Mouse (Mus musculus) lung, adult 2 months (tissue): ENCODE measurements around the gene Akr1d1.

Experiments
- CTCF ChIP-seq: fragments of 200-500 bp; IDR thresholded peaks from 2 replicates; pipeline ENCODE4 v1.5.1; 2011; ENCODE audit warnings: mild to moderate bottlenecking, low read length, control low read depth; ENCODE audit not compliant: insufficient read depth
- POLR2A ChIP-seq: fragments of 200-500 bp; IDR thresholded peaks from 2 replicates; pipeline ENCODE4 v1.6.1; 2011; ENCODE audit warnings: low read depth, mild to moderate bottlenecking, control low read depth, low read length, borderline replicate concordance; ENCODE audit errors: extremely low read depth

- TF ChIP-seq CTCF (no peak), POLR2A (no peak)
Observed at GRCm38 (mm10) chr6:37505588-37505987, 24.4 kb upstream of the Akr1d1 start.
